Mouse (Mus musculus) spleen, embryonic (tissue): ENCODE results near the gene Zfp385b.

Experiments
- CTCF ChIA-PET: fragments of 350-600 bp; sonication (Branson Sonifier 250); formaldehyde crosslinking; loops from one replicate; lab custom pipeline; 2022; lab: Charles Lee

Zfp385b gene

DNA sequence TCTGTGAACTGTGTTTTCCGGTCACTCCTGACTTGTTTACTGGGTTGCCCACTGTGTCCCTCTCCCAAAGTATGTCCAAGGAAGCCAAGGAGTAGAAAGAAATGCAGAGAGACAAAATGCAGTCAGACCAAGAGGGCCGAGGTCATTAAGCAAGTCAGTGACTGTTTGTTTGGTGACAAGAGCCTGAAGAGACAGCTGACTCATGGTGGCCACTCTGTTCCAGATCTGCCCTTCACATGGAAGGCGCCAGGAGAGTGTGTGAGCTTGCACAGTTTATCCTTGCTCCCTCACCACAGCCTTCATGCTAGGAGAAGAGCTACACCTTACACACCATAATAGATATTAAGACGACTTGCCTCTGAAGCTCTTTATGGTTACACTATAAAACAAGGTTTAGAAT is 28.6 kb downstream of the Zfp385b start:
- CTCF ChIA-PET = no interaction called here

GRCm38 (mm10) chr2:77790295-77790694 is 29.1 kb downstream of the Zfp385b start:
- CTCF ChIA-PET = no interaction called here

GRCm38 (mm10) chr2:77781390-77781789 is 38.0 kb downstream of the Zfp385b start:
- CTCF ChIA-PET = no interaction called here

GRCm38 (mm10) chr2:77777781-77778180 is 41.7 kb downstream of the Zfp385b start:
- CTCF ChIA-PET = no interaction called here

- CTCF ChIA-PET = no interaction called here
Measured at GRCm38 (mm10) chr2:77777047-77777686, 42.3 kb downstream of the Zfp385b start.

GRCm38 (mm10) chr2:77775247-77775880 is 44.1 kb downstream of the Zfp385b start:
- CTCF ChIA-PET = no interaction called here

DNA sequence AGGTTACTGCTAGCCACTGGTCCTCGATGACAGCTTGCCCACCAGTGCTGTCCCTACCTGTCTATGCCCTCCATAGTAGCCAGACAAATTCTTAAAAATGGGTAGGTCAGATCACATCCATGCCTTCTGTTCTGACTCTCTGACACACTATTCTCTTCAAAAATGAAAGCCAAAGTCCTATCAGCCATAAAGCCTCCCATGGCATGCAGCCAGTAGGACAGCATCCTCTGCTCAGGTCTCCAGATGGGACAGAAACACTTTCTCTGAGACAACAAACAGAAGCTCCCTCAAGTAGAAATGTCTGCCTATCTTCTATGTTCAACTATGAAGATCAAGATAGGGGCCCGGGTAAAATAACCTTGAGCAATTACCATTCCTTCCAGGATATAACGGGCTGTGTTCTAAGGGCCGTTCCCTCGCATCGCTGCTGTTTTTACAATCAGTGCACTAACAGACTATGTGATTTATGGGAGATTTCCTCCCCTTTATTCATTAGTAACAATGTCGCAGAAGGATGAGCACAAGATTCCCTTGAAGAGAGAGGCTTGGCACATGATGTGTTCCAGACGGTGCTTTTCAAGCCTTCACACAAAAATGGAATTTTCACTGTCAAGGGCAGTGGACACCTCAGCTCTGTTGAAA is 49.3 kb downstream of the Zfp385b start:
- CTCF ChIA-PET = no interaction called here

DNA sequence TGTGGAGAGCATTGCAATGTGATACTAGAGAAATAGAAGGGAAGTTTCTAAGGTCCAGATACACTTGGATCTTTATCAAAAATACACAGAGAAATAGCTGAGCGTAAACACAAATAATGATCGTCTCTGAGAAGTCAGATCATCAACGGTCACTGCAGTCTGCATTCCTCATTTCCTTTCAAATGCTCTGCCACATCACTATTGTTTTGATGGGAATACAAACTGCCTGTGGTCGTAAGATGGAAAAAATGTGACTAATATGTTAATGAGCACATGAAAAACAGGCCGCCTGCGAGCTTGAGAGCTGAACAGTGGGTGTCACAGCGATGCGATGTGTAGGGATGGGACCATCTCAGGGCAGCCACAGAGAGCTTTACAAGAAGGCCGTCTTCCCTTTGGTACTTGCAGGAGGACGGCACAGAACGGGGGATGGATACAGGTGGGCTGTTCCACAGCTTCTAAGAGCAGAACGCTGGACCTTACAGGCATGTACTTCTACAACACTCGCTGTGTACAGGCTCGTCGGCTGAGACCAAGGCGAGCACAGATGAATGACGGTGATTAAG is 51.0 kb downstream of the Zfp385b start:
- CTCF ChIA-PET = no interaction called here

DNA sequence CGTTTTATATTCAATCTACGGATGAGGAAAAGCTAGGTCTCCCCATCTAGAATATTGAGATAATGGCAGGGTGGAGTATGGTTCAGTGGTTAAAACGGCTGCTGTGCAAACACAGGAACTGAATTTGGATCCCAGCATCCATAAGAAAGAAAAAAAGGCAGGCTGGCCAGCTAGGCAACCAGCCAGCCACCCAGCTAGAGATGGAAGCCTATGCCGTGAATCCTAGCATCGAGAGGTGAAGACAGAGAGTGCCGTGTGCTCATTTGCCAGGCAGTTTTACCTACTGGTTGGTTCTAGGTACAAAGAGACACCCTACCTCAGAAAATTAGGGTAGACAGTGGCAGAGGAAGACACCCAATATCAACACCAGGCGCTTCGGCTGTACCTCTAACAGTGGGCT is 57.5 kb downstream of the Zfp385b start:
- CTCF ChIA-PET = no interaction called here

GRCm38 (mm10) chr2:77758403-77759071 is 60.9 kb downstream of the Zfp385b start:
- CTCF ChIA-PET = no interaction called here

- CTCF ChIA-PET = no interaction called here
Measured at GRCm38 (mm10) chr2:77752491-77752890, 66.9 kb downstream of the Zfp385b start.

DNA sequence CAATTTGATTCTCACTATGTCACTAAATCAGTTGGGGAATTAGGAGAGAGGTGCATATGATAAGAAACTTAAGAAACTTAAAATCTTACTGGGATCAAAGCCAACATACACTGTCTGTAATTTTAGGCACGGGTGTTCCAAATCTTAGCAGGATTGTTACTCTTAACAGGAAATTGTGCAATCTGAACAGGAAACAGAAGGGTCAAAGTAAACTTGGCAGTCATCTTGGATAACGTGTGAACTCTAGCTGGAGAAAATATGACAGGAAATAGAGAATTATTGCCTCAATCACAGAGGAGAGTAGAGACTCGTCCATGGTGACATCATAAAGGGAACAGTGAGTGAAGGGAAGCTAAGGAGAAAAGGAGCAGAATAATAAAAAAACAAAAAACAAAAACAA is 69.8 kb downstream of the Zfp385b start:
- CTCF ChIA-PET = no interaction called here

DNA sequence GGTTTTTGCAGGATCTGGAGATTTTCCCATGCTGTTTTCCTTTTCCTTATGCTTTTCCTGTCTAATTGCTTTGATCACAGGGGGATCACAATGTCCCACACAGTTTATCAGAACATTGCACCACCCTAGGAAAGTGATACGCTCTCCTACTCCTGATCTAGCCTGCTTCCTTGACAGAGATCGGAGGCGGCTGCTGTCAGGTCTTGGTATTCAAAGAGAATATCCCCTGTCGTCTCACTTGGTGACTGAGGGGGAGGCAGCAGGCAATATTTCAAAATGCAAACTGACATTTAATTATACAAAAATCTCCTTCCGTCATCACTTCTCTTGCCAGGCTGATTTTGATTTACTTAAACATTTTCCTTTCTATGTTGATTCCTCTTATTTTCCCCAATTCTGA is 73.0 kb downstream of the Zfp385b start:
- CTCF ChIA-PET = no interaction called here

DNA sequence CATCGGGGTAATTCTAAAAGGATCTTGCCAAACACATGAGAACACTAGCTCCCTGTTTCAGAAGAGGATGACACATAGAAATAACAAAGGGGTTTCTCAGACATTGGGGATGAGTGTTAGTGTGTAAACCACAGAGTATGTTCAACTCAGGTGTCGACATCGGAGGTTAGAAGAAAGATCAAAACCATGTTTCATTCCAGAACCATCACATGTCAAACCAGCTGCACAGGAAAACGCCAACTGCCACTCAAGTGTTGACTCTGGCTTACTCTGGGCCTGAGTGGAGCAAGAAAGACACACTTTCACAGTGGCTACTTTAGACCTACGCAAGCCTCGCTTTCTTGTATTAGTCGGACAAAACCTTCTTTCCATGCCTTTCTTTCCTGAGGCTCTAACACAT is 74.2 kb downstream of the Zfp385b start:
- CTCF ChIA-PET = no interaction called here

- CTCF ChIA-PET = no interaction called here
Measured at GRCm38 (mm10) chr2:77742359-77742758, 77.1 kb downstream of the Zfp385b start.

- CTCF ChIA-PET = no interaction called here
Measured at GRCm38 (mm10) chr2:77730196-77730595, 89.2 kb downstream of the Zfp385b start.

DNA sequence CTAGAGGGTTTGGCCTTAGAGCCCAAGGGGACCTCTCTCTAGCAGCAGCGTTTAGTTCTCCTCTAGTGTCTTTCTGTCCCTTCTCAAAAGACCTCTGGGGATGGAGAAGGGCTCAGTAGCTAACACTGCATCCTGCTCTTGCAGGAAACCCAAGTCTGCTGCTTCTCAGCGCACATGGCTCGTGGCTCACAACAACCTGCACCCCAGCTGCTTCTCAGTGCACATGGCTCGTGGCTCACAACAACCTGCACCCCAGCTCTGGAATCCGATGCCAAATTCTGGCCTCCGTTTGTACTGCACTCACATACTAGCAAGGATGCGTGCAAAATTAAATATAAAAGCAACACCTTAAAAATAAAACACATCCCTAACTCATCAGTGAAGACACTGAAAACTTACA is 92.6 kb downstream of the Zfp385b start:
- CTCF ChIA-PET = no interaction called here

DNA sequence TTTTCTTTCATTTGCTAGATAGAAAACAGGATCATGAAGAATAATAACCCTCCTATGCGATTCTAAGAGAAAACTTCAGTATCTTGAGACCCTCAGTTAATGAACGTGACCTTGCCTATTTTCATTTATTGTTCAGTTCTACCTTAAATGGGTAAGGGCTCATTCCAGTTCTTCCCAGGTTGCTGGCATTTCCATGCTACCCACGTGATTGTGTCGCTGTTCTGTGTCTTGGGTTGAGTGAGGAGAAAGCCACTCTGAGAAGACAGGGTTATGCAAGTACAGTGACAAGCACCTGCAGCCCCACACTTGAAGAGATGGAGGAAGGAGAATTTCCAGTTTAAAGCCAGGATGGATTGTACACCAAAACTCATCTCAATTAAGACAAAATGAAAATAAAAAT is 98.6 kb downstream of the Zfp385b start:
- CTCF ChIA-PET = no interaction called here

GRCm38 (mm10) chr2:77716367-77716766 is 103.1 kb downstream of the Zfp385b start:
- CTCF ChIA-PET = no interaction called here

DNA sequence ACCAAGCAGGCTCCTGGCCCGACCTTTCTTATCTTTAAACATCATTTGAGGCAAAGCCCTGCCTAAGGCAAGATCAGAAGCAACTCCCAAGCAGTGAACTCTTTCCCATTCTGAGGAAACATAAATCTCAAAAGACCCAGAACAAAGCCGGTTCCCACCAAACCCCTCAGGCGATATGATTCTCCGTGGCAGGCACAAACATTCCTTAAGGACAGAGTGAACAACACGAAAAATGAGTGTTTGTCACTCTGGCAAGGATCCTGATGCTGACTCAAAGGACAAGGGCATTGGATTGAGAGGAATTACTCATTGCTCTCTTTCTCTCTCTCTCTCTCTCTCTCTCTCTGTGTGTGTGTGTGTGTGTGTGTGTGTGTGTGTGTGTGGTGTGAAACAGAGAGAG is 105.6 kb downstream of the Zfp385b start:
- CTCF ChIA-PET = no interaction called here

GRCm38 (mm10) chr2:77711751-77712150 is 107.7 kb downstream of the Zfp385b start:
- CTCF ChIA-PET = no interaction called here

DNA sequence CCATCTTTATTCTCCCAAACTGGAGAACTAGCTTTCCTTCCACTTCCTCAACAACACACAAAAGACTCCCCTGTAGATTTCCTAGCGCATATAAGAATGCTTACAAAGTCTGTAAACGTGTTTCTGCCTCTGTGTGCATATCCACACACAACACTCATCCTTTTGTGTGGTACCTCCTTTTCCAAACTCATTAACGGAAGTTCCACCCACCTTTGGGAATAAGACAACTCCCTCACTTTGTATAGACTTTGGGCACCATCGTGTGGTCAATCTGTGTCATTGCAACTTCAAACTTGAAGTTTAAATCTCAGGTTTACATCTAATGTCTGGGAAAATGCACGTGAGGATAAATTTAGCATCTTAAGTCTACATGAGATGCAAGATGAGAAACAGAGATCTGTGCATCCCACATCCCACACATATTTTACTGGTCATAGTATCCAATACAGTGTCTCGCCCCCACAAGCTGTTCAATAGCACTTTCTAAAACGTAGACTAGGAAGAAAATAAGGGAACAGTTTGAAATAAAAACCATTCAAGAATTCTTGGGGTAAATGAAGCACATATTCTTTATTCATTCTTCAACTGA is 110.1 kb downstream of the Zfp385b start:
- CTCF ChIA-PET = no interaction called here
